Mouse (Mus musculus) ovary, postnatal 36 days (tissue): ENCODE measurements around the gene Slc6a5.
"Not testable (repeated sequence)": the region's sequence is repeated elsewhere in the genome, so short reads cannot be mapped to it uniquely, and the experiment has no call there.

Source experiments
- DNase-seq: peaks from one replicate; pipeline ENCODE4 v3.0.0; 2022; ENCODE audit warnings: low spot score, mixed read lengths

Gene Slc6a5

DNA sequence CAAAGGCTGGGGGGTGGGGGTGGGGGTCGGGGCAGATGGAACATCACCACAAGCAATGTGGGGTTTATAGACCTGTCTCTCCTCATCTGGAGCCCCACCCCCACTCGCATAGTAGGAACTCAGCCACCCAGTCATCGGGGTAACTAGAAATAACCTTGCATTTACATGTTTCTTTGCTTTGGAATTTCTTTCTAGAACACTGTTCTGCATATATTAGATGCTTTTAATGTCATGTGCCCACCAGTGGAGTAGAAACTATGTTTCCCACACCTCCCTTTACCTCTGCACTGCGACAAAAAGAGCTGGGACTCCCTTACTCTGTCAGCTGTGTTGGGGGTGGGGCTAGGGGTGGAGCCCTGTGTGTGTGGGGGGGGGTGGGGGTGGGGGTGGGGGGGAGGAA, 3.2 kb downstream of the Slc6a5 start:
- DNase-seq = no peak

DNA sequence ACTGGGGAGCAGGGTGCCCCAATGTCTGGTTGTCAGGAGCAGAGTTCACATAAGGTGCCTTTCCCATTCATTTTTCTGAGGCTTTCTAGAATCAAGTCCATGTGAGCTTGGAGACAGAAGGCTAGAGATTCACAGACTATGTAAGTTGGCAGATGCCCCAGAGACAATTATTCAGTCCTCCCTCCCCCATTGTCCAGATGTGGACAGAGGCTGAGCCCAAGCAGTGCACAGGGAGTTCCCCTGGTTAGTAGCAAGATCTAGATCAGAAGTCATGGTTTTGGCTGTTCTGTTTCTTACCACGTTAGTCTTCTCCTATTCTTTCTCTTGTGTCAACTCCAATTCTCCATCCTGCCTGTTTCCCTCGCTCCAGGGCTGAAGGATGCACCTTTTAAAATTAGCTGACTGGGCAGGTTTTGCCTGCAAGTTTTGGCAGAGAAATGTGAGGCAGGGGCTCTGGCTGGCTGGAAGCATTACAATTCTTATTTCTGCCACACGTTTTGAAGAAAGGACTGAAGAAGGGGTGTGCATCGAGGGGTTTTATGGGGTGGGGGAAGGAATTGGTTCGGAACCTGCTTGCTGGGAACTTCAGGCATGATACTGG, 3.9 kb downstream of the Slc6a5 start:
- DNase-seq = no peak

DNA sequence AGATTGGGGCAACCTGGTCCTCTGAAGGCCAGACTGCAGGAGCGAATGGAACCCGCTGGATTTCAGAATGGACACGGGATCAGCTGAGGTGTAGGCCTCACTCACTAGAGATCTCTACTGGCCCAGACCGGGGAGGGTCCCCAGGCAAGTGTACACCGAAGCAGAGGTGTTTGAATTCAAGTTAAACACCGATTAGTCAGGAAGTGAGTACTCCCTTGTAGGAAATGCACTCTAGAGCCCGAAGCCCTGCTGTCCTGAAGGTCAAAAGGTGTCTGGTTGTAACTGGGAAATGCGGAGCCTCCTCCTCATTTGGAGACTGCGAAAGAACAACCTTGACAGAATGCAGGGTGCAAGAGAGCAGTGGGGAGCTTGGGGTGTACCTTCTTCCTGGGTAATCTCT, 5.0 kb downstream of the Slc6a5 start:
- no peak for DNase-seq

DNA sequence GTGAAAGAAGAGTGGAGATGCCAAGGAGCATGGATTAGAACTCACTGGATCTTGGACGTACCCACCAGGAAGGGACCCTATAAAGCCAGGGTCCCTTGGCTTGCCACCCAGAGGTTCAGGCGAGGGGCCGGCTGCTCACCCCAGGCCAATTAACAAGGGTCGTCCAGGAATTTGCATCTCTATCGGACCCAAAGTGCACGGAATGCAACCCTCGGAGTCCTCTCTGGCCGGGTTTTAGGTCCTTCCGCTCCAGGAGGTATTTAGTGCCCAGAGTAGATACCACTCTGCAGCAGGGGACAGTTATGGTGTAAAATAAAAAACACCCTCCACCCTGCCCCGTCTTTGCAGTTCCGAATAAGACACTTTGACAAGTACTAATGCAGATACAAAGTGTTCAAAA, 5.5 kb downstream of the Slc6a5 start:
- no peak for DNase-seq

GRCm38 (mm10) chr7:49919494-49919893, 9.5 kb downstream of the Slc6a5 start:
- no peak for DNase-seq

- no peak for DNase-seq
Measured at GRCm38 (mm10) chr7:49920751-49921150, 10.8 kb downstream of the Slc6a5 start.

- no peak for DNase-seq
Measured at GRCm38 (mm10) chr7:49922928-49923327, 13.0 kb downstream of the Slc6a5 start.

GRCm38 (mm10) chr7:49923376-49923775, 13.4 kb downstream of the Slc6a5 start:
- peak; percentile 71 for DNase-seq

DNA sequence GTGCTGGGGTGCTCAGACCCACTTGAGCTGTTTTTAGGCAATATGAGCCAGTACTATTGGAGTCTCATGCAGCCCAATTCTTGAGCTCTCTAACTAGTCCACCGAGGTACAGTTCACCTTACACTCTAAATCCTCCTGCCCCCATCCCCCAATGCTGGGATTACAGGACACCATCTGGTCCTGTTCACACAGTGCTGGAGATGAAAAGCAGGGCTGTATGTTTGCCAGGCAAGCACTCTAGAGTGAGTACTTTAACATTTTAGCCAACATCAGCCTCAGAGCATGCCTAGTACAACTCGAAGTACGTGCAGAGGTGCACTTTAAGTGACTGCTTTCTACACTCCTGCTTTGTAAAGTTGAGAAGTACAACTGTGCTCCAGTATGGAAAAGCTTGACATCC, 18.6 kb downstream of the Slc6a5 start:
- no peak for DNase-seq

GRCm38 (mm10) chr7:49929999-49930398, 20.1 kb downstream of the Slc6a5 start:
- no peak for DNase-seq

DNA sequence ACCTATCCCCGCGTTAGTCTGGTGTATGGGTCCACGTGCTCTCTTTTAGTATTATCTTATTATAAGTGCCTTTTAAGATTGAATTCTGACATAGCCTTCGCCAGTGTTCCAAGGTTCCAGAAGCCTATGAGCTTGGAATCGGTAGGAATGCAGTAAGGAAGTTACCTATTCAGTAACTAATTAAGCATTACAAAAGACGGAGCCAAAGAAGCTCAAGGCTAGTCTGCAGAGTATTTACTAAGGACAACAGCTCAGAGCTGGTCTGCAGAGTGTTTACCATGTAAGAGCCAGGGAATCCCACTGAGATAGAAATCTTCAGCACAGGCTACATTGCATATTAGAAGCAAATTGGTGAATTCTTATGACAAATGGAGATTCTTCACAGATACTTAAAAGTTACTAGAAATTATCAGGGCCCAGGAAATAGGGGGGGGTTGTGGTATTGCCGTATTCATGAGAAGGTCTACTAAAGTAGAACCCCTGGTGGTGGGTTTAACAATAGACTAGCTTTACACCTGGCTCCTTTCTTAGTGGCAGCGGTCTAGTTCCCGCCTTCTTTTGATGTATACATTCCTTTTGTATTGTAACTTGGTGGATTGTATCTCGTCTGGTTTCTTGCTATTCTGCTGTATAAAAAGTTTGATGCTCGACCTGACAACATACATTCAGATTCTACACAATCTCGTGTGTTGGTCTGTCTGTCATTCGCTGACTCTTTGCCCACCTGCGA, 23.6 kb downstream of the Slc6a5 start:
- not testable (repeated sequence) for DNase-seq

DNA sequence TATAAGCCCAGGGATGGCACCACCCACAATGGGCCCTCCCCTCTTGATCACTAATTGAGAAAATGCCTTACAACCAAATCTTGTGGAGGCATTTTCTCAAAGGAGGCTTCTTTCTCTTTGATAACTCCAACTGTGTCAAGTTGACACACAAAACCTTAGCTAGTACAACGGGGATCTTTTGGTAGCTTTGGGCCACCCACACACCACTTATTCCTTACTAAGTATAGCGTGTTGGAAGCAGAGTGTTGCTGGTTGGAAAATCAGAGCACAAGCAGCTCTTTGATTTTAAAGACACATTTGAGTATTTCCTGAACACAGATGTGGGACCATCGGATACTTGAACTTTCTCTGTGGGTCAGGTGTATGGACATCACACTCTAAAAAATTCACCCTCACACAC, 26.9 kb downstream of the Slc6a5 start:
- DNase-seq = no peak

DNA sequence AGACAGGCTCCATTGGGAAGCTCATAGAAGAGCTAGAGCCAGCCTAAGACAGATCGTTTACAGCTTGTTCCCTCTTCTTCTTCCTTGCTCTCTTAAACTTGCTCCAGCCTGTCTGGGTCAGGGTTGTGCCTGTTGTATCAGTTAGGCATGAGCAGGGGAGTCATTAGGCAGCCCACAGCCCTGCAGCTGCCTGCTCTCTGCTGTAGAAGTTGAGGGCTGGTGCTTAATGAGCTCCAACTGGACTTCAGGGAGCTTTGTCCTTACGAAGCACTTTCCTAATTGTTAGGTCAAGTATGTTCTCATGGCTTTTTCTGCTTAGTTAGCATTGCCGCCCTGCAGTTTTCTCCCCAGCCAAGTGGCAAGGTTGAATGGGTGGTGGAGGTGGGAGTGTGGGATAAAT, 32.1 kb downstream of the Slc6a5 start:
- no peak for DNase-seq

DNA sequence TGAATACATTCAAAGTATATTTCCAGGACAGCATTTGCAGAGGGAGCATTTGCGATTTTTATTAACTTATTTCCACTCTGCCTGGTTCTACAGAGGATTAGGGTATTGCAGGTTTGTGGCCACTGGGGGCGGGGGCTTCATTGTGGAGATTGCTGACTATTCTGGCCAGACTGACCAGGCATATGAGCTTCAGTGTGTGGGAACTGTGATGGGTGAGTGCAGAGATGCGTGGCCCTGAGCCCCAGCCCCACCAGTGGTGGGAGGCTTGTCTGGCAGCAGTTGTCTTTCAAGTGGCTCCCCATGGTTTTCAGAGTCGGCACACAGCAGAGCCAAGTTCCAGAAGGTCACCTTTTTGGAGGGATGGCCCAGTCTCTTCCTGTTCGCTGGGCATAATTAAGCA, 32.5 kb downstream of the Slc6a5 start:
- no peak for DNase-seq

DNA sequence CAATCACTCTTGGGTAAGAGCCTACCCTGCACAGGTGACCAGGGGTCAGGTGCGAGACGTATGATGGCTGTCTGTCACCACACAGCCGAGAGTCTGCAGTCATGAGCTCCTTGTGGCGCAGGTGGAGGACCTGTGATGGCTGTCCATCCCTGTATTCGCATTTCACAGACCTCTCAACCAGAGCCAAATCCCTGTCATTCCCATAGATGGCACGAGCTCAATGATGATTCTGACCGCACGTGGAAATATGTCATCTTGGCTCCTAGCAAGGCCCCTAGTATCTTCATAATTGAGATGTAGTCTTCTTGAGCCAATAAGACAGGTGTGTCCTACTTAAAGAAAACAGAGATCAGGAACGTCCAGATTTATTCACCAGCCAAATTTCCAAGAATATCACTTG, 36.7 kb downstream of the Slc6a5 start:
- no peak for DNase-seq

GRCm38 (mm10) chr7:49953546-49954181, 43.7 kb downstream of the Slc6a5 start:
- no peak for DNase-seq

GRCm38 (mm10) chr7:49954834-49955233, 44.9 kb downstream of the Slc6a5 start:
- no peak for DNase-seq

DNA sequence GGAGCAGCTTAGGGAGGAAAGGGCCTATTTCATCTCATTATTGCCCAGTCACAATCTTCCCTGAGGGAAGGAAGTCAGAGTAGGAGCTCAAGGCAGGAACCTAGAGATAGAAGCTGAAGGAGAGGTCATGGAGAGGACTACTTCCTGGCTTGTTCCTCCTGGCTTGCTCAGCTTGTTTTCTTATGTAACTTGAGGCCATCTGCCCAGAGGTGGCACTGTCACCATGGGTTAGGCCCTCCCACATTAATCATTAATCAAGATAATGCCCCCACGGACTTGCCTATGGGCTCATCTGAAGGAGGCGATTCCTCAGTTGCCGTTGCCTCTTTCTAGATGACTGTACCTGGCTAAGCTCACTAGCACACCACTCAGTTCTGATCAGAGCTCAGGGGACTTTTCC, 47.2 kb downstream of the Slc6a5 start:
- DNase-seq = no peak

GRCm38 (mm10) chr7:49963764-49964163, 53.8 kb downstream of the Slc6a5 start:
- DNase-seq = no peak

DNA sequence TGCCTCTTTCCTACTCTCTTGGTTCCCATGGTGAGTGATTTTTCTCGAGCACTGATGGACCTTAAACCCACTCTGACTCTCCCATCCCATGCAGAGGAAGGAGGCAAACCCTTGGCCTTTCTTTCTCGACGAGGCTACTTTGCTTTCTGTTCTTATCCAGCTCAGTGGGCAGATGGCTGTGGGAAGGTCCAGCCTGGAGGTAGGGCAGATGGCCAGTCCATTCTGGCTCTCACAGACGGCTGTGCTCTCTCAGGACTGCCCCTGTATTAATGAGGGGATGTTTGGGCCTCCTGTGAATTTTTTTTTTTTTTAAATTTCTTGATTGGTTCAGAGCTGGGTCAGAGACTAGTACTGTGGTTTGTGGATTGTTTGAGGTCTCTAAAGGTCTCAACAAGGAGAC, 59.6 kb downstream of the Slc6a5 start:
- no peak for DNase-seq

DNA sequence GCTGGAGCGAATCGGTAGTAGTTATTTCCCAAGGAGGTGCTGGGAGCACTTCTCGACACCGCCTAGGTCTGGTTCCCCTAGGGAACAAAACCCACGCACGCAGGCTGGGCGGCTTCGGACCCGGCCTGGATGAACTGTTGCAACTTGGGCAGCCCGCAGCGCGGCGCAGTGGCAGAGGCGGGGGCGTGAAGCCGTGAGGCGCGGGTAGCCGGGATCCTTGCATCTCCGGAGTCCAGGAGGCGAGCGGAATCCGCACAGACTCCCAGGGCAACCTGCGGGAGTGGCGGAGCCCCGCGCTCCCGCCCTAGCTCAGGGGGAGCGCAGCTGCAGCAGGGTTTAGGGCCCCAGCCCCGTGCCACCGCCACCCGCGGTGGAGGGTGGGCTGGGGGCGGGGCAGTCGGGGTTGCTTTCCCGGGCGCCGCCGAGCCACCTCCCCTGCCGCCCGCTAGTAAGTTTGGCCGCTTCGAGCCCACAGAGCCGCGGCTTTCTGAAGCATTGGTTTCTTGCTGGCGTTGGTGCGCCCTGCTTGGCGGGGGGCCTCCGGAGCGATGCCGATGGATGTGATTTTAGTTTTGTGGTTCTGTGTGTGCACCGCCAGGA, 65.0 kb downstream of the Slc6a5 start, which contains the start of gene Nell1:
Gene Nell1 (plus strand): TSS at position 24 of the 600 bp plus-strand sequence.
- peak; percentile 12 for DNase-seq

- peak; percentile 19 for DNase-seq
Measured at GRCm38 (mm10) chr7:49975441-49976121, 65.6 kb downstream of the Slc6a5 start.
